Mouse (Mus musculus) heart, embryonic 10.5 days (tissue): ENCODE results near the gene Slc40a1. TPM values are rescaled to one million over a fixed set of nuclear protein-coding genes. Genes with fewer than 3 reads are reported as not detected.

Experiments
- DNase-seq: peaks from one replicate; pipeline ENCODE4 v3.0.0-alpha.2; 2017; ENCODE audit warnings: low spot score
- H3K27ac ChIP-seq: fragments of 300-500 bp; sonication (generic); 2 replicates; pipeline ENCODE4 v1.5.1; 2016; ENCODE audit warnings: mild to moderate bottlenecking
- H3K27me3 ChIP-seq: fragments of 300-500 bp; sonication (generic); 2 replicates; pipeline ENCODE4 v1.6.1; 2016; ENCODE audit warnings: mild to moderate bottlenecking; ENCODE audit not compliant: poor library complexity, insufficient read depth, severe bottlenecking
- H3K36me3 ChIP-seq: fragments of 300-500 bp; sonication (generic); 2 replicates; pipeline ENCODE4 v1.6.1; 2016; ENCODE audit warnings: mild to moderate bottlenecking, moderate library complexity
- H3K4me1 ChIP-seq: fragments of 300-500 bp; sonication (generic); 2 replicates; pipeline ENCODE4 v1.6.1; 2016; ENCODE audit warnings: mild to moderate bottlenecking
- H3K4me3 ChIP-seq: fragments of 300-500 bp; sonication (generic); 2 replicates; pipeline ENCODE4 v1.5.1; 2016; ENCODE audit warnings: mild to moderate bottlenecking, moderate library complexity
- H3K9me3 ChIP-seq: fragments of 300-500 bp; sonication (generic); 2 replicates; pipeline ENCODE4 v1.6.1; 2016; ENCODE audit warnings: mild to moderate bottlenecking, moderate library complexity
- WGBS: fragments of 180-500 bp; shearing (Covaris S2); methylation state at CpG from one replicate; pipeline ENCODE4 v1.1.7; 2016; 5-methylcytosine and 5-hydroxymethylcytosine counted together
- polyA plus RNA-seq: library from polyadenylated mRNA; unstranded; fragments of >200 nt; fragmentation: Nextera tagmentation; extraction: Ambion mirVana; gene quantifications from 2 replicates; pipeline ENCODE4 v1.2.1, GENCODE M21; 2016

The Slc40a1 gene
- polyA plus RNA-seq, 1 experiment from 2014 or later: 12.5 TPM

GRCm38 (mm10) chr1:45916174-45916573 lies 10.1 kb downstream of the Slc40a1 start:
- Histone ChIP-seq H3K36me3 (no peaks in the 10 kb centered on the region), H3K27me3 (no peaks in the 10 kb centered on the region), H3K4me1 (peaks cover 4% of the 10 kb centered on the region; the same call in 1 of the 2 replicates), H3K4me3 (no peak overlapping the region), H3K27ac (no peak overlapping the region), H3K9me3 (no peaks in the 10 kb centered on the region)
- DNase-seq: no peak
- 70% methylated on average over 3 of the region's 3 CpGs for WGBS

GRCm38 (mm10) chr1:45914236-45914635 lies 12.1 kb downstream of the Slc40a1 start:
- H3K4me3 ChIP-seq: no peak overlapping the region
- 85% methylated on average over 4 of the region's 4 CpGs for WGBS
- no peaks in the 10 kb centered on the region for H3K36me3 ChIP-seq
- peaks cover 4% of the 10 kb centered on the region; the same call in 1 of the 2 replicates for H3K4me1 ChIP-seq
- H3K27ac ChIP-seq: no peak overlapping the region
- DNase-seq: no peak
- H3K27me3 ChIP-seq: no peaks in the 10 kb centered on the region
- no peaks in the 10 kb centered on the region for H3K9me3 ChIP-seq

GRCm38 (mm10) chr1:45905107-45905821 lies 21.1 kb downstream of the Slc40a1 start:
- 10% methylated on average over 5 of the region's 5 CpGs for WGBS
- Histone ChIP-seq H3K4me3 (no peak overlapping the region), H3K4me1 (peaks cover 14% of the 10 kb centered on the region), H3K9me3 (no peaks in the 10 kb centered on the region), H3K27ac (peak overlapping the region; percentile 64), H3K36me3 (no peaks in the 10 kb centered on the region), H3K27me3 (no peaks in the 10 kb centered on the region)
- peak; percentile 76 for DNase-seq

- no peak overlapping the region for H3K4me3 ChIP-seq
- H3K4me1 ChIP-seq: peaks cover 14% of the 10 kb centered on the region
- no peaks in the 10 kb centered on the region for H3K9me3 ChIP-seq
- no peak overlapping the region; the same call in 1 of the 2 replicates for H3K27ac ChIP-seq
- DNase-seq: no peak
- H3K36me3 ChIP-seq: no peaks in the 10 kb centered on the region
- 78% methylated on average over 3 of the region's 3 CpGs for WGBS
- H3K27me3 ChIP-seq: no peaks in the 10 kb centered on the region
These were observed 22.2 kb downstream of the Slc40a1 start for GRCm38 (mm10) chr1:45904161-45904560.

- H3K36me3 ChIP-seq: no peaks in the 10 kb centered on the region
- DNase-seq: no peak
- H3K4me3 ChIP-seq: no peak overlapping the region
- no peaks in the 10 kb centered on the region for H3K27me3 ChIP-seq
- 46% methylated on average over 1 of the region's 1 CpGs for WGBS
- H3K4me1 ChIP-seq: no peaks in the 10 kb centered on the region
- H3K9me3 ChIP-seq: no peaks in the 10 kb centered on the region
- H3K27ac ChIP-seq: no peak overlapping the region
These were observed 28.3 kb downstream of the Slc40a1 start for GRCm38 (mm10) chr1:45898044-45898443.

GRCm38 (mm10) chr1:45894168-45894912 lies 32.0 kb downstream of the Slc40a1 start:
- no peak for DNase-seq
- no peak overlapping the region for H3K4me3 ChIP-seq
- no peaks in the 10 kb centered on the region for H3K9me3 ChIP-seq
- no peaks in the 10 kb centered on the region for H3K27me3 ChIP-seq
- 85% methylated on average over 6 of the region's 6 CpGs for WGBS
- no peaks in the 10 kb centered on the region for H3K4me1 ChIP-seq
- no peak overlapping the region for H3K27ac ChIP-seq
- no peaks in the 10 kb centered on the region for H3K36me3 ChIP-seq

- 66% methylated on average over 2 of the region's 2 CpGs for WGBS
These were observed 34.3 kb downstream of the Slc40a1 start for GRCm38 (mm10) chr1:45891986-45892385.

GRCm38 (mm10) chr1:45890173-45890572 lies 36.1 kb downstream of the Slc40a1 start, which contains the start of gene Gm5269:
TSS of gene Gm5269 (minus strand) at chr1:45890273.
- Histone ChIP-seq H3K4me3 (no peak within 1 kb of the TSS), H3K27me3 (no peaks in the 10 kb centered on the region), H3K36me3 (no peaks in the 10 kb centered on the region), H3K9me3 (no peaks in the 10 kb centered on the region), H3K27ac (no peak within 1 kb of the TSS), H3K4me1 (no peaks in the 10 kb centered on the region)
- no peak for DNase-seq

More at GRCm38 (mm10) chr1:45891986-45892385, 34.3 kb downstream of the Slc40a1 start:
- Histone ChIP-seq H3K27me3 (no peaks in the 10 kb centered on the region), H3K4me3 (no peak overlapping the region), H3K4me1 (no peaks in the 10 kb centered on the region), H3K27ac (no peak overlapping the region), H3K36me3 (no peaks in the 10 kb centered on the region), H3K9me3 (no peaks in the 10 kb centered on the region)
- no peak for DNase-seq

GRCm38 (mm10) chr1:45886800-45887199 lies 39.5 kb downstream of the Slc40a1 start:
- Histone ChIP-seq H3K4me1 (no peaks in the 10 kb centered on the region), H3K27ac (no peak overlapping the region), H3K4me3 (no peak overlapping the region), H3K36me3 (no peaks in the 10 kb centered on the region), H3K27me3 (no peaks in the 10 kb centered on the region), H3K9me3 (no peaks in the 10 kb centered on the region)
- DNase-seq: no peak
- 88% methylated on average over 9 of the region's 9 CpGs for WGBS

- Histone ChIP-seq H3K27me3 (no peaks in the 10 kb centered on the region), H3K36me3 (no peaks in the 10 kb centered on the region), H3K4me3 (no peak overlapping the region), H3K4me1 (no peaks in the 10 kb centered on the region), H3K9me3 (no peaks in the 10 kb centered on the region), H3K27ac (no peak overlapping the region)
- no peak for DNase-seq
These were observed 42.9 kb downstream of the Slc40a1 start for GRCm38 (mm10) chr1:45883378-45883777.

GRCm38 (mm10) chr1:45882076-45882475 lies 44.2 kb downstream of the Slc40a1 start:
- H3K27ac ChIP-seq: no peak overlapping the region
- WGBS: 62% methylated on average over 6 of the region's 6 CpGs
- no peak overlapping the region for H3K4me3 ChIP-seq
- H3K4me1 ChIP-seq: no peaks in the 10 kb centered on the region
- DNase-seq: no peak
- H3K9me3 ChIP-seq: no peaks in the 10 kb centered on the region
- H3K36me3 ChIP-seq: no peaks in the 10 kb centered on the region
- no peaks in the 10 kb centered on the region for H3K27me3 ChIP-seq

- 74% methylated on average over 3 of the region's 3 CpGs for WGBS
- Histone ChIP-seq H3K36me3 (no peaks in the 10 kb centered on the region), H3K27ac (no peak overlapping the region), H3K9me3 (no peaks in the 10 kb centered on the region), H3K27me3 (no peaks in the 10 kb centered on the region), H3K4me1 (no peaks in the 10 kb centered on the region), H3K4me3 (no peak overlapping the region)
- no peak for DNase-seq
These were observed 45.0 kb downstream of the Slc40a1 start for GRCm38 (mm10) chr1:45881228-45881832.

GRCm38 (mm10) chr1:45877463-45877862 lies 48.9 kb downstream of the Slc40a1 start:
- Histone ChIP-seq H3K4me1 (no peaks in the 10 kb centered on the region), H3K27me3 (no peaks in the 10 kb centered on the region), H3K36me3 (no peaks in the 10 kb centered on the region), H3K9me3 (no peaks in the 10 kb centered on the region), H3K4me3 (no peak overlapping the region), H3K27ac (no peak overlapping the region)
- 71% methylated on average over 3 of the region's 3 CpGs for WGBS
- no peak for DNase-seq
